Mouse (Mus musculus) brain, adult 10 weeks (tissue): ENCODE results near the gene Fhad1. TPM values are rescaled to one million over a fixed set of nuclear protein-coding genes. Genes with fewer than 3 reads are reported as not detected.

ENCODE experiments used
- polyA plus RNA-seq: library from polyadenylated mRNA; stranded (reverse); fragments of 350-450 nt; fragmentation: Illumina TruSeq; extraction: RNeasy Lipid Tissue Mini Kit (QIAGEN cat#74804); gene quantifications from one replicate; pipeline ENCODE4 v1.2.3, GENCODE M21; 2015; ENCODE audit warnings: low read depth, low replicate concordance

Fhad1 gene
- 10.1 TPM for polyA plus RNA-seq

DNA sequence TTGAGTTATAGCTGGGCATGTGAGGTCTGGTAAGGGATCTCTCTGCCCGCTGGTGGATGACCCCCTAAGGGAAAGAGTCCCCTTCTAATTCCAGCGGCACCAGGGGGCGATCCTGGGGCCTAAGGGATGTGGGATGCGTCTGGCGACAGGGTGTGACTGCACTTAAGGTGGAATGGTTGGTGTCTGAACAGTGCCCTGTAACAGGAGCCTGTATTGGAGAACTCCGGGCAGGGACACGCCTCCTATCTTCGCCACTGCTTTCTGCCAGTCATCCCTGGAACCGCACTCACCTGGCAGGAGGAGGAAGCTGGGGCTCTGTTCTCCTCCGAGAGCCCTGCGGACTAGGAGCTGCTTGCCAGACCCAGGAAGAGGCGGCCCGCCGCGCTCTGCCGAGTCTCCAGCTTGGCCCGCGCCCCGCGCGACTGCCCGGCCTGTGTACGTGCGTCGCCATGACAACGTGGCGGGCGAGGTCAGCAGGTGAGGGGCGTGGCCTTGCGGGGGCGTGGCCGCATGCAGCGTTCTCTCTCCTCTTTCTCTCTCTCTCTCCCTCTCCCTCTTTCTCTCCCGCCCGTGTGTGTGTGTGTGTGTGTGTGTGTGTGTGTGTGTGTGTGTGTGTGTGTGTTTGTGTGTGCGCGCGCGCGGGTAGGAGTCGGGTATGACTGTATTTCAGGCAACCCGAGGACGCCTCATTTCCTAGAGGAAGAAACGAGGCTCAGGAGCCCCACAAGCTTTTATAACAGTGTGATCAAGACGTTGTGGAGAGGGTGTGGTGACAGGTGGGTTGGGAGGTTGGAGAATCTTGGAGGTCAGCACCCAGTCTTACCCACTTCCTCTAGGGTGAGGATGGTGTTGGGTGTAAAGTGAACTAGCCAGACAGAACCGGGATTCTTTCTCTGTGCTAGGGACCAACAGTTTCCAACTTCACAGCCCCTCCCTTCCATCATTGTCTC lies at the start of gene Fhad1:
Gene Fhad1, minus strand, starts transcription at position 424 of the 950 bp plus-strand sequence.

DNA sequence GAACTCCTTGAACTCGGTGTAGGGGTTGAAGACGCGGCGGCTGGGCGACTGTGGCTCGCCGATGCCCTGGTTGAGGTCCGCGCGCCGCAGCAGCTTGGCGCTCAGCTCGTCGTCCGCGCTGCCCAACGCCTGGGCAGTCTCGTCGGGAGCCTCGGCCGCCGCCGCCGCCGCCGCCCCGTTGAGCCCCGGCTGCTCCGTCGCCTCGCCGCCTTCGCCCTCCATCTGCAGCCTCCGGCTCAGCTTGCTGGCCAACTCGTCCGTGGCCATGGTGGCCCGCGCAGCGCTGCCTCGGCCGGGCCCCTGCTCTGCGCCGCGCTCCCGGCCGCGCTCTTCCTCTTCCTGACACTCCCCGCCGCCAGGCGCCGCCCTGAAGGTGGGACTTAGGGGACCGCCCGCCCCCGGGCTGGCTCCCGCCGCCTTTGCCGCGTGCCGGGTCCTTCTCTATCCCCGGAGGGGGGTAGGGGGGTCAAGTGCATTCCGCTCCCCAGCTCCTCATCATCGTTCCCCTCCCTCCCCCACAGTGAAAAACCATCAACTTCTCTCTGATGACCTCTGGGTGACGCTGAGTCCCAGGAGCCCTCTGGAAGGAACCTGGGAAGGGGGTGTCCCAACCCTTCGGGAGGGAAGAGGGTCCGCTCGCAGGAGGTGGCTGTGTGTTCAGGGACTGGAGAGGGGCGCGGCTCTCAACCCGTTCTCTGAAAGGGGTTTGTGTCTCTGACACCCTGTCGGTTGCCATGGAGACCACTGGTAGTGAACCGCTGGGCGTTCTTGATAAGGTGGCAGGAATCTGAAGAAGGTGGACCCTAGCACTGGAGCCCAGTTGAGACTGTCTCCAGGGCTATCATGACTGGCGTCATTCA lies 140.1 kb downstream of the Fhad1 start, which contains the start of gene Efhd2:
Gene Efhd2, minus strand, starts transcription at position 320 of the 860 bp plus-strand sequence.

DNA sequence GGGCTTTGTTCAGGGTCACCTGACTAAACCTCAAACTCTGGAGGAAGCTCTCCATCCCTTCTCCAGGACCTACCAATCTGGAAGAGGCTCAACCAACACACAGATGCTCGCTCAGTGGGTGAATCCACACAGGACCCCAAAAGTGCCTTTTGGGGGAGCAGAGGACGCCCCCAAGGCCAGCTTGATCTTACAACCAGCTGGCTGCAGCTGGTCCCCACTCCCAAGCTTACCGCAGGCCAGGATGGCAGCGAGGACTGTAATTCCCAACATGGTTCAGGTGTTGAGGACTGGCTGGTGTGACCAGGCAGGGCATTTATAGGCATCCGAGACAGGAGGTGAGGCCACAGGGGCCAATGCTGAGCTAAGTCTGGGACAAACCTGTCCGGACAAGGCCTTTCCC lies 168.9 kb downstream of the Fhad1 start, which contains the start of gene Ctrc:
Gene Ctrc, minus strand, starts transcription at position 361 of the 400 bp plus-strand sequence.

Other genes starting within 250 kb of the Fhad1 start
- gene Dnajc16, start 224.2 kb downstream of the Fhad1 start, polyA plus RNA-seq, result 28.5 TPM
- 16.7 TPM for gene Casp9, start 221.5 kb downstream of the Fhad1 start, polyA plus RNA-seq
- not detected for gene Cela2a, start 188.9 kb downstream of the Fhad1 start, polyA plus RNA-seq
- not detected for gene Ctrc, start 168.7 kb downstream of the Fhad1 start, polyA plus RNA-seq
- gene Efhd2, start 140.2 kb downstream of the Fhad1 start, polyA plus RNA-seq, result 233 TPM
- 6.1 TPM for gene Tmem51, start 69.2 kb upstream of the Fhad1 start, polyA plus RNA-seq
- 65.9 TPM for gene Kazn, start 224.3 kb upstream of the Fhad1 start, polyA plus RNA-seq